Mouse (Mus musculus): ENCODE data around the gene Hbb-bs. TPM values are rescaled to one million over a fixed set of nuclear protein-coding genes. Genes with fewer than 3 reads are reported as not detected.

Hbb-bs gene
- 173 and 274 TPM in 2 replicates for polyA plus RNA-seq (2016; fragmentation: Nextera tagmentation; extraction: Ambion mirVana)

GRCm38 (mm10) chr7:103827808-103828207 is at the start of gene Hbb-bs:
Hbb-bs (minus strand) TSS chr7:103828096.
- Histone ChIP-seq H3K36me3 (no peaks in the 10 kb centered on the region), H3K27ac (no peak within 1 kb of the TSS), H3K9me3 (no peaks in the 10 kb centered on the region), H3K4me3 (no peak within 1 kb of the TSS), H3K27me3 (ENCODE audit: insufficient read depth, poor library complexity, severe bottlenecking) (no peaks in the 10 kb centered on the region), H3K4me1 (no peaks in the 10 kb centered on the region)
- no peak for DNase-seq (ENCODE audit: low spot score)
- 87% methylated on average over 4 of the region's 4 CpGs for WGBS

DNA sequence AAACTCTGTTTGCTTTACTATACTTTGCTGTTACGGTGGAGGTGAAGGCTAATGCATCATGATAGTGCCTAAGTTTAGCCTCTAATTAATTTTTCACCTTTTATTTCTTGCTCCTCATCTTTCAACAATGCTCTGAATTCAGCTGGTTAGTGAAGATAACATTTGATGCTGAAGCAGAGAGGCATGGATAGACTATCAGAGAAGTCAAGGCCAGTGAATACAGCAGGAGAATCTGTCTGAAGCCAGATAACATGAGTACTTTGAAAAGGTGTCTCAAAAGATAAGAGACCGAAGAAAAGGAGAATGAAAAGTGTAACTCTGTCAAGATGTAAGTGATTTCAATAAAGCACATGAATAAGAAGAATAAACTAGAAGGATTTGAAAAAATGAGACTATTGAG is 49.2 kb upstream of the Hbb-bs start:
- no peaks in the 10 kb centered on the region for H3K36me3 ChIP-seq
- no peaks in the 10 kb centered on the region for H3K4me1 ChIP-seq
- no peak overlapping the region for H3K27ac ChIP-seq
- no peaks in the 10 kb centered on the region for H3K9me3 ChIP-seq
- no peak for DNase-seq (ENCODE audit: low spot score)
- 57% methylated on average over 2 of the region's 2 CpGs for WGBS
- H3K4me3 ChIP-seq = no peak overlapping the region
- H3K27me3 ChIP-seq (ENCODE audit: insufficient read depth, poor library complexity, severe bottlenecking) = no peaks in the 10 kb centered on the region

- Histone ChIP-seq H3K4me1 (no peaks in the 10 kb centered on the region), H3K27ac (no peak overlapping the region), H3K27me3 (ENCODE audit: insufficient read depth, poor library complexity, severe bottlenecking) (no peaks in the 10 kb centered on the region), H3K9me3 (no peaks in the 10 kb centered on the region), H3K36me3 (no peaks in the 10 kb centered on the region), H3K4me3 (no peak overlapping the region)
- DNase-seq (ENCODE audit: low spot score) = no peak
- 44% methylated on average over 5 of the region's 5 CpGs for WGBS
Observed at GRCm38 (mm10) chr7:103874451-103874850, 46.6 kb upstream of the Hbb-bs start.

DNA sequence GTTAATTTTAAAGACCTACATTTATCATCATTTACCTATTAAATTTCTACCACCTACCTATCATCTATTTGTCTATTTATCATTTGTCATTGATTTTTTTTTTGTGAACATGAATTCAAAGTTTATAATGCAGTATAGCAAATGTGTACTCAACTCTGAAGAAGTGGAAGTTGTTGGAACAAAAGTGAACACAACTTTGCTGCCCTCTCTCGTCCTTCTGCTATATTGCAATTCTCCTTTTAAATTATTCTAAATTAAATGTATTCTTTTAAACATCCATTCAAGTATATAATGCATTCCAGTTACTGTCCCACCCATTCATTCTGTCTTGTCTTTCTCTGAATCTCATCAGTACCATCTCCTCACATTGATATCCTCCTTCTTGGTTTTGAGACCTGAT is 45.2 kb upstream of the Hbb-bs start:
- H3K4me3 ChIP-seq = no peak overlapping the region
- H3K36me3 ChIP-seq = no peaks in the 10 kb centered on the region
- DNase-seq (ENCODE audit: low spot score) = no peak
- no peak overlapping the region for H3K27ac ChIP-seq
- 5% methylated on average over 1 of the region's 1 CpGs for WGBS
- H3K9me3 ChIP-seq = no peaks in the 10 kb centered on the region
- no peaks in the 10 kb centered on the region for H3K4me1 ChIP-seq
- no peaks in the 10 kb centered on the region for H3K27me3 ChIP-seq (ENCODE audit: insufficient read depth, poor library complexity, severe bottlenecking)

DNA sequence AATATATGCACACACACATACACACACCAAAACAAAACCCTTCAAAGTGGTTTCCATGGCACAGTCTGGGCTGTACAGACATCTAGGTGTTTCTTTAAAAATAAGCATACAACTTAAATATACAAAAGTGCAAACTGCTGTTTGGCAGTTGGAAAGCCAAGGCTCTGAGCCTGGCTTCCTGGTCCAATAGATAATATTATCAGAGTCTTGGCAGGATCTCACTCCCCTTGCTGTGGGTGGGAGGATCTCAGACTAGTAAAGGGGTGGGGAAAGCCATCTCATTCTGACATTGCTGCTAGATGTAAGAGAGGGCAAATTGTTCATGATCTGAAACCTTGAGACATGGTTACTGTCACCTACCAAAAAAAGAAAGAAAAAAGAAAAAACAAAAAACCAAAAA is 42.8 kb upstream of the Hbb-bs start:
- Histone ChIP-seq H3K27me3 (ENCODE audit: insufficient read depth, poor library complexity, severe bottlenecking) (no peaks in the 10 kb centered on the region), H3K27ac (peak overlapping the region; percentile 67; the same call in 1 of the 2 replicates)
- peak; percentile 80 for DNase-seq (ENCODE audit: low spot score)

GRCm38 (mm10) chr7:103865716-103866115 is 37.8 kb upstream of the Hbb-bs start:
- DNase-seq (ENCODE audit: low spot score) = peak; percentile 90
- H3K36me3 ChIP-seq = no peaks in the 10 kb centered on the region
- H3K9me3 ChIP-seq = no peaks in the 10 kb centered on the region
- no peak overlapping the region for H3K4me3 ChIP-seq
- 0 out of 2 replicates have a peak overlapping the region, but pooled peaks have one; percentile 10 for H3K27ac ChIP-seq
- H3K27me3 ChIP-seq (ENCODE audit: insufficient read depth, poor library complexity, severe bottlenecking) = no peaks in the 10 kb centered on the region
- H3K4me1 ChIP-seq = no peaks in the 10 kb centered on the region

More for the DNA sequence above, 42.8 kb upstream of the Hbb-bs start:
- Histone ChIP-seq H3K4me1 (no peaks in the 10 kb centered on the region), H3K9me3 (no peaks in the 10 kb centered on the region), H3K36me3 (no peaks in the 10 kb centered on the region), H3K4me3 (no peak overlapping the region)

DNA sequence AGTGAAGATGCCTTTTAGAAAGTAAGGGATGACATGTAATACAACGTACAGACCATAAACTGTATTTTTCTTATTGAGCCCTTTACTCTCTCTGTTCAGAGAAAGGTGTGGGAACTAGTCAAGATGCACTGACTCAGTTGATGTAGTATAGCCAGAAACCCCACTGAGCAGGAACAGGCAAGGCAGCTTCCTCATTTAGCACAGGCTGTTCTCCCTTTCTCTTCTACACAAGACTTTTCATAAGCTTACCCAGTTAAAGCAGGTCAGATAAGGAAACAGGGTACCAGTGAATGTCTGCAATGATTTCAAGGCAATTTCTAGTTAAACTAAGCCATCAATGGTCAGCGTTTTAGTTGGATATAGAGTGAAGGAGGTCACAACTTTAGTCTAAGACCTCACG is 33.6 kb upstream of the Hbb-bs start:
- Histone ChIP-seq H3K36me3 (no peaks in the 10 kb centered on the region), H3K9me3 (no peaks in the 10 kb centered on the region), H3K4me1 (no peaks in the 10 kb centered on the region; the same call in 1 of the 2 replicates), H3K4me3 (no peak overlapping the region), H3K27ac (peak overlapping the region; percentile 23), H3K27me3 (ENCODE audit: insufficient read depth, poor library complexity, severe bottlenecking) (no peaks in the 10 kb centered on the region)
- WGBS = 77% methylated on average over 3 of the region's 3 CpGs
- no peak for DNase-seq (ENCODE audit: low spot score)

DNA sequence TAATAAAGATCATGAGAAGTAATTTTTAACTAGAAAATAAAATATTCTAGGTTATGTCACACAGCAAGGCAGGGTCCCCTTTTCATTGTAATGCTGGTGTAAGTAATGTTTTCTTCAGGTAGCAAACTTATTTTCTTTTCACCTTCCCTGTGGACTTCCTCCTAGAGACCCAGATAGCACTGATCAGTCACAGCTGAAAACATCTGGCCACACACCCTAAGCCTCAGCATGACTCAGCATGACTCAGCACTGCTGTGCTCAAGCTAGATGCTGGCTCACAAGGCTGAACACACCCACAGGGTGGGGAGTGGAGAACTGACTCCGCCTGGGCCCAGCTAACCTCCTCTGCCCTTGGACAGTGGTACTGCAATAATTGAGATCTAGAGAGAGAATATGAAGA is 33.0 kb upstream of the Hbb-bs start:
- Histone ChIP-seq H3K9me3 (no peaks in the 10 kb centered on the region), H3K36me3 (no peaks in the 10 kb centered on the region), H3K27me3 (ENCODE audit: insufficient read depth, poor library complexity, severe bottlenecking) (no peaks in the 10 kb centered on the region), H3K4me3 (no peak overlapping the region), H3K4me1 (no peaks in the 10 kb centered on the region; the same call in 1 of the 2 replicates), H3K27ac (no peak overlapping the region; the same call in 1 of the 2 replicates)
- WGBS = 40% methylated on average over 1 of the region's 1 CpGs
- DNase-seq (ENCODE audit: low spot score) = peak; percentile 94

- Histone ChIP-seq H3K9me3 (no peaks in the 10 kb centered on the region), H3K4me1 (no peaks in the 10 kb centered on the region; the same call in 1 of the 2 replicates), H3K27ac (peak overlapping the region; percentile 69), H3K36me3 (no peaks in the 10 kb centered on the region), H3K4me3 (no peak overlapping the region), H3K27me3 (ENCODE audit: insufficient read depth, poor library complexity, severe bottlenecking) (no peaks in the 10 kb centered on the region)
- 13% methylated on average over 2 of the region's 2 CpGs for WGBS
- DNase-seq (ENCODE audit: low spot score) = peak; percentile 90
Observed at GRCm38 (mm10) chr7:103859076-103859475, 31.2 kb upstream of the Hbb-bs start.

GRCm38 (mm10) chr7:103854669-103855068 is 26.8 kb upstream of the Hbb-bs start:
- H3K9me3 ChIP-seq = no peaks in the 10 kb centered on the region
- H3K4me1 ChIP-seq = no peaks in the 10 kb centered on the region; the same call in 1 of the 2 replicates
- no peaks in the 10 kb centered on the region for H3K36me3 ChIP-seq
- 54% methylated on average over 1 of the region's 1 CpGs for WGBS
- H3K27me3 ChIP-seq (ENCODE audit: insufficient read depth, poor library complexity, severe bottlenecking) = no peaks in the 10 kb centered on the region
- H3K27ac ChIP-seq = 0 out of 2 replicates have a peak overlapping the region, but pooled peaks have one; percentile 19
- no peak overlapping the region for H3K4me3 ChIP-seq
- DNase-seq (ENCODE audit: low spot score) = no peak

GRCm38 (mm10) chr7:103853090-103853489 is 25.2 kb upstream of the Hbb-bs start, which contains the start of gene Hbb-y:
Hbb-y (minus strand) TSS chr7:103853216.
- peak; percentile 92 for DNase-seq (ENCODE audit: low spot score)
- H3K27me3 ChIP-seq (ENCODE audit: insufficient read depth, poor library complexity, severe bottlenecking) = no peaks in the 10 kb centered on the region
- whole genome bisulfite sequencing = 52% methylated on average over 2 of the region's 2 CpGs
- H3K36me3 ChIP-seq = no peaks in the 10 kb centered on the region
- H3K4me3 ChIP-seq = no peak within 1 kb of the TSS
- H3K4me1 ChIP-seq = no peaks in the 10 kb centered on the region
- no peaks in the 10 kb centered on the region for H3K9me3 ChIP-seq
- peak within 1 kb of the TSS; percentile 52; the same call in 1 of the 2 replicates for H3K27ac ChIP-seq

- no peak for DNase-seq (ENCODE audit: low spot score)
- Histone ChIP-seq H3K4me1 (no peaks in the 10 kb centered on the region), H3K4me3 (no peak overlapping the region), H3K27me3 (ENCODE audit: insufficient read depth, poor library complexity, severe bottlenecking) (no peaks in the 10 kb centered on the region), H3K9me3 (no peaks in the 10 kb centered on the region), H3K27ac (no peak overlapping the region), H3K36me3 (no peaks in the 10 kb centered on the region)
- WGBS = 37% methylated on average over 1 of the region's 2 CpGs
Observed at GRCm38 (mm10) chr7:103844525-103845325, 16.8 kb upstream of the Hbb-bs start.

DNA sequence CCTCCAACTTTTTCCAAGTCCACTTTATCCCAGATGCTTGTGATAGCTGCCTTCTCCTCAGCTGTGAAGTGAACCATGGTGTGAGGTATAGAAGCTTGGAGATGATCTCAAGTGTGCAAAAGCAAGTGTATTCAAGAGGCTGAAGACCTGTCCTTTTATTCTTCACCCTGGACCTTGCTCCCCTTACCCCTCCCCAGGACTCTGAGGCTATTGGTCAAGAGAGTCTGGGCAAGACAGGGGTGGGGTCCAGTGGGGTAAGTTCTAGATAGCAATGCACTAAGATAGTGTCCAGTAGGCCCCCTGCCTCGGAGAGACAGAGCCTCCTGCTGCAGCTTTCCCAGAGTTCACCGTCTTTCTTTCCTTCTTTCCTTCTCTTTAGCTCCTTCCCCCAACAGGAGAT is 15.1 kb upstream of the Hbb-bs start, which contains the start of gene Hbb-bh1:
TSS of gene Hbb-bh1 (minus strand) at position 131 of the 400 bp plus-strand sequence.
- Histone ChIP-seq H3K27ac (peak within 1 kb of the TSS; percentile 42; the same call in 1 of the 2 replicates), H3K4me1 (no peaks in the 10 kb centered on the region), H3K4me3 (peak within 1 kb of the TSS; percentile 22), H3K27me3 (ENCODE audit: insufficient read depth, poor library complexity, severe bottlenecking) (no peaks in the 10 kb centered on the region), H3K36me3 (no peaks in the 10 kb centered on the region), H3K9me3 (no peaks in the 10 kb centered on the region)
- WGBS = 68% methylated on average over 2 of the region's 2 CpGs
- DNase-seq (ENCODE audit: low spot score) = peak; percentile 89

Data from heart, embryonic 10.5 days (tissue).